Mouse (Mus musculus) ES-E14 (cell line): Measurements from ENCODE around the gene Dtwd1. TPM values are rescaled to one million over a fixed set of nuclear protein-coding genes. Genes with fewer than 3 reads are reported as not detected.
"Not testable (repeated sequence)": the region's sequence is repeated elsewhere in the genome, so short reads cannot be mapped to it uniquely, and the experiment has no call there.

Experiments used
- DNase-seq: peaks from one replicate; pipeline ENCODE4 v3.0.0-alpha.2; 2013; ENCODE audit warnings: low read depth, low spot score
- H3K27ac ChIP-seq: 2 replicates; pipeline ENCODE4 v1.5.1; 2012; ENCODE audit warnings: low read depth, mild to moderate bottlenecking, low read length, moderate library complexity, mixed read lengths; ENCODE audit not compliant: poor library complexity, insufficient read depth, severe bottlenecking
- H3K36me3 ChIP-seq: 2 replicates; pipeline ENCODE4 v1.6.1; 2012; ENCODE audit warnings: mild to moderate bottlenecking, low read length, moderate library complexity, mixed read lengths; ENCODE audit not compliant: control insufficient read depth, poor library complexity, insufficient read depth, severe bottlenecking
- H3K4me1 ChIP-seq, 2 experiments: fragments of 150-350 bp in 1 of 2; sonication (generic) in 1 of 2; 2 replicates each; pipeline ENCODE4 v1.6.1; 2012; ENCODE audit warnings: low read length in 2 of 2, mild to moderate bottlenecking in 1 of 2, mixed read lengths in 1 of 2; ENCODE audit not compliant: control insufficient read depth in 2 of 2, insufficient read depth in 2 of 2, poor library complexity in 1 of 2
- H3K4me3 ChIP-seq, 2 experiments: fragments of 150-350 bp in 1 of 2; sonication (generic) in 1 of 2; 2 replicates each; pipeline ENCODE4 v1.5.1; 2012; ENCODE audit warnings: low read length in 2 of 2, low read depth in 1 of 2, mild to moderate bottlenecking in 1 of 2, mixed read lengths in 1 of 2; ENCODE audit not compliant: insufficient read depth in 1 of 2, poor library complexity in 1 of 2, severe bottlenecking in 1 of 2
- H3K9ac ChIP-seq: 2 replicates; pipeline ENCODE4 v1.6.1; 2012; ENCODE audit warnings: low read depth, mild to moderate bottlenecking, low read length, mixed read lengths; ENCODE audit not compliant: poor library complexity, insufficient read depth, severe bottlenecking
- H3K9me3 ChIP-seq: fragments of 150-350 bp; sonication (generic); 2 replicates; pipeline ENCODE4 v1.6.1; 2012; ENCODE audit warnings: low read depth, mild to moderate bottlenecking, low read length; ENCODE audit not compliant: control insufficient read depth, insufficient read depth
- CHD2 ChIP-seq: IDR thresholded peaks from 2 replicates; pipeline ENCODE4 v1.6.1; 2014; ENCODE audit warnings: mild to moderate bottlenecking, low read depth, low read length, inconsistent platforms
- HCFC1 ChIP-seq: IDR thresholded peaks from 2 replicates; pipeline ENCODE4 v1.6.1; 2012; ENCODE audit warnings: low read length, inconsistent platforms, borderline replicate concordance; ENCODE audit not compliant: insufficient read depth
- MAFK ChIP-seq: IDR thresholded peaks from 2 replicates; pipeline ENCODE4 v1.6.1; 2014; ENCODE audit warnings: mild to moderate bottlenecking, low read depth, low read length, inconsistent platforms; ENCODE audit not compliant: insufficient read depth
- ZC3H11A ChIP-seq: IDR thresholded peaks from 2 replicates; pipeline ENCODE4 v1.6.1; 2012; ENCODE audit warnings: low read depth, mild to moderate bottlenecking, inconsistent platforms, low read length, borderline replicate concordance
- ZNF384 ChIP-seq: IDR thresholded peaks from 2 replicates; pipeline ENCODE4 v1.6.1; 2012; ENCODE audit warnings: low read depth, low read length, inconsistent platforms
- in situ Hi-C, 2 experiments: fragments of 600-800 bp; cut with MboI; formaldehyde crosslinking; loops; one replicate each; pipeline ENCODE4 v1.15.1; 2025; ENCODE audit warnings: low sequenced_read_pairs in 2 of 2, inconsistent platforms in 1 of 2; ENCODE audit not compliant: unreplicated experiment in 2 of 2
- total RNA-seq: library from RNA; depleted of rRNA; stranded (reverse); fragments of 300-350 nt; gene quantifications from 2 replicates; pipeline ENCODE4 v1.2.3, GENCODE M21; 2012; rRNA removed

Gene Dtwd1
- total RNA-seq, 1 experiment, result 10.7 TPM

GRCm38 (mm10) chr2:126195631-126196356 lies 43.9 kb downstream of the Dtwd1 start:
- in situ Hi-C loops, result no loop called here
- no peak overlapping the region for H3K4me3 ChIP-seq
- no peaks in the 10 kb centered on the region for H3K36me3 ChIP-seq
- TF ChIP-seq CHD2, result no peak
- TF ChIP-seq HCFC1, result no peak
- TF ChIP-seq MAFK, result no peak
- TF ChIP-seq ZNF384, result no peak
- no peak for TF ChIP-seq ZC3H11A
- H3K9me3 ChIP-seq, result no peaks in the 10 kb centered on the region
- DNase-seq, result no peak
- no peak overlapping the region for H3K27ac ChIP-seq
- H3K4me1 ChIP-seq, result no peaks in the 10 kb centered on the region
- H3K9ac ChIP-seq, result no peak overlapping the region

- H3K9me3 ChIP-seq, result no peaks in the 10 kb centered on the region
- H3K27ac ChIP-seq, result no peak overlapping the region
- H3K4me1 ChIP-seq, result no peaks in the 10 kb centered on the region
- no peak for TF ChIP-seq MAFK
- no peak for TF ChIP-seq ZNF384
- TF ChIP-seq ZC3H11A, result no peak
- no peak for TF ChIP-seq CHD2
- no peak for TF ChIP-seq HCFC1
- DNase-seq, result no peak
- in situ Hi-C loops, result no loop called here
- no peaks in the 10 kb centered on the region for H3K36me3 ChIP-seq
- H3K4me3 ChIP-seq, result no peak overlapping the region
- H3K9ac ChIP-seq, result no peak overlapping the region
Observed at GRCm38 (mm10) chr2:126198971-126199370, 47.0 kb downstream of the Dtwd1 start.

GRCm38 (mm10) chr2:126211011-126211680 lies 59.2 kb downstream of the Dtwd1 start:
- Histone ChIP-seq H3K9me3 (no peaks in the 10 kb centered on the region), H3K27ac (no peak overlapping the region), H3K36me3 (no peaks in the 10 kb centered on the region), H3K9ac (no peak overlapping the region), H3K4me1 (no peaks in the 10 kb centered on the region), H3K4me3 (no peak overlapping the region)
- TF ChIP-seq CHD2 (no peak), ZNF384 (no peak), HCFC1 (no peak), MAFK (no peak), ZC3H11A (no peak)
- in situ Hi-C loops, result no loop called here
- no peak for DNase-seq

- in situ Hi-C loops, H3K36me3 ChIP-seq, H3K9me3 ChIP-seq, H3K4me3 ChIP-seq, H3K9ac ChIP-seq, DNase-seq, H3K4me1 ChIP-seq, H3K27ac ChIP-seq: not testable (repeated sequence)
Observed at GRCm38 (mm10) chr2:126214800-126215199, 62.9 kb downstream of the Dtwd1 start, which contains the start of gene Gm17555. Gm17555 (plus strand) TSS chr2:126215100.

Other genes with a start within 250 kb of the Dtwd1 start
- 0.09 and 0.26 TPM in 2 replicates for gene Fgf7, start 117.5 kb upstream of the Dtwd1 start, total RNA-seq
- gene Fam227b, start 137 bp upstream of the Dtwd1 start, total RNA-seq, result not detected in 2 replicates
- not detected in 2 replicates for gene Gm17555, start 63.0 kb downstream of the Dtwd1 start, total RNA-seq